Mouse (Mus musculus) inflammation-experienced regulatory T-cells, adult 16 weeks (primary cell): Measurements from ENCODE around the gene Rps6kc1. TPM values are rescaled to one million over a fixed set of nuclear protein-coding genes. Genes with fewer than 3 reads are reported as not detected.

Experiments
- polyA plus RNA-seq: library from polyadenylated mRNA; unstranded; fragments of 100-300 nt; shearing (Covaris generic); gene quantifications from one replicate; pipeline ENCODE4 v1.2.1, GENCODE M21; 2017

The Rps6kc1 gene
- polyA plus RNA-seq, result 18.8 TPM

GRCm38 (mm10) chr1:190911415-190912123 is at the start of gene Rps6kc1:
TSS of gene Rps6kc1 (minus strand) at chr1:190911770.

DNA sequence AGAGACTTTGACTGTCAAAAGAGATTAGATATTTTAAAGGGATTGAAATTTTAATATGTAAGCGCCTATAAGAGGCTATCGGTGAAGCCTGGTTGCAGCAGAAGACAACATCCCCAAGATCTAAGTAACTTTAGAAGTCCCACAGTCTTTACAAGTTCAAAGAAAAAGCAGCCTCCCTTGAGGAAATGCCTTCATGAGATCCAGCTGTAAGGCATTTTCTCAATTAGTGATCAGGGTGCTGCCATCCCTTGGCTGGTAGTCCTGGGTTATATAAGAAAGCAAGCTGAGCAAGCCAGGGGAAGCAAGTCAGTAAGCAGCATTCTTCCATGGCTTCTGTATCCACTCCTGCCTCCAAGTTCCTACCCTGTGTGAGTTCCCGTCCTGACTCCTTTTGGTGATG is 13.2 kb upstream of the Rps6kc1 start, which contains the start of gene Angel2:
TSS of gene Angel2 (plus strand) at position 301 of the 400 bp plus-strand sequence.

Other genes with a start within 250 kb of the Rps6kc1 start
- gene Angel2, start 13.3 kb upstream of the Rps6kc1 start, polyA plus RNA-seq, result 92.5 TPM
- gene Vash2, start 67.5 kb upstream of the Rps6kc1 start, polyA plus RNA-seq, result 0.37 TPM
- 8.5 TPM for gene Flvcr1, start 114.4 kb upstream of the Rps6kc1 start, polyA plus RNA-seq
- not detected for gene Spata45, start 124.9 kb upstream of the Rps6kc1 start, polyA plus RNA-seq
- gene Tatdn3, start 151.2 kb upstream of the Rps6kc1 start, polyA plus RNA-seq, result 14.1 TPM
- 2.0 TPM for gene Nsl1, start 151.2 kb upstream of the Rps6kc1 start, polyA plus RNA-seq
- 0.38 TPM for gene Batf3, start 186.1 kb upstream of the Rps6kc1 start, polyA plus RNA-seq